Mouse (Mus musculus): Measurements from ENCODE around the gene Kcnk4.

DNA sequence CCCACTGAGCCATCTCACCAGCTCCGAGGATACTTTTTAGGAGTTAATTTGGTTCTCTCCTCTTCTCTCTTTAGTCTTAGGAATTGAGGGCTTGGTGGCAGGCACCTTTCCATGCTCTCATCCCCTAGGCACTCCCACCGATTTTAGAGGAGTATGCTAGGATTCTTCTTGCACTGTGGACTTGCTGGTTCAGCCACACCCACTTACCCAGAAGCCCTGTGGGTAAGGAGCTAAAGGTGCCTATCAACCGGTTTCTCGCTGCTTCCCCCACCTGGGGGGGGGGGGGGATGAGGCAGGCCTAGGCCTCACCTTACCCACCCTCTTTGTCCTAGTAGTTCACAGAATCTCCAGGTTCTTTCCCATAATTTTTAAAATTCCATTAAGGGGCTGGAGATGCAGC, 13.4 kb upstream of the Kcnk4 start:
- TF ChIP-seq POLR2A (IDR thresholded peaks at IDR 0.05; ENCODE audit: extremely low read depth, insufficient read depth, low read length) (no peak), CTCF (IDR thresholded peaks at IDR 0.05; ENCODE audit: low read depth, low read length) (no peak)
